Mouse (Mus musculus): ENCODE measurements around the gene Fosb. TPM values are rescaled to one million over a fixed set of nuclear protein-coding genes. Genes with fewer than 3 reads are reported as not detected.
A peak's percentile ranks its signal among the peaks of the same experiment; 100 is the strongest.

Gene Fosb
- polyA plus RNA-seq, 1 experiment from 2014 or later, result 0.04 TPM

DNA sequence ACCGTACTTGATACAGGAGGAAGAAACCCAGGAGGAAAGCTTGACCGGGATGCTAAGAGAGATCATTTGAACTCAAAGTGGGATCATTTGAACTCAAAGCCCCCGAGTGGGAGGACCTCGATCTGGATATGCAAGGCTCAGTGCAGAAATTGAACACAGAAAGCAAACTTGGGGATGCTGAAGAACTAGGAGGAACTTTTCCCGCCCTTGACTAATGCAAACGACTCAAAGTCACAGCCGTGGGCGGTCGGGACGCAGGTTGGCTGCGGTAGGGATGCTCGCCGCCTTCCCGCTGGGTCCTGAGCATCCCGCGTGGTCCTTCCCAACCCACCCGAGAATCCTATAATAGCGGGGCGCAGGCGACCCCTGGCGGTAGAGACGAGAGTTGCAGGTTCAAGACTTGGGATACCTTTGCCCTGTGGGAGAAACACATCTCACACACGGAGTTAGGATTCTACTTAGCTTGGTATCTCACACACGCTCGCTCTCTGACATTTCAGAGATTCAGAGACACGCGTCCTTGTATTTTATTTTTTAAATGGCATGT lies 32.7 kb upstream of the Fosb start:
- Histone ChIP-seq H3K27me3 (ENCODE audit: low read depth, poor library complexity, severe bottlenecking) (peaks cover 18% of the 10 kb centered on the region), H3K4me3 (peak overlapping the region; percentile 63), H3K27ac (0 out of 2 replicates have a peak overlapping the region, but pooled peaks have one; percentile 53), H3K36me3 (peaks cover 5% of the 10 kb centered on the region), H3K9me3 (replicated peaks) (no peaks in the 10 kb centered on the region), H3K4me1 (peaks cover 42% of the 10 kb centered on the region)
- WGBS, result under 1% methylated on average over 27 of the region's 27 CpGs
- DNase-seq (ENCODE audit: low spot score), result peak; percentile 91

DNA sequence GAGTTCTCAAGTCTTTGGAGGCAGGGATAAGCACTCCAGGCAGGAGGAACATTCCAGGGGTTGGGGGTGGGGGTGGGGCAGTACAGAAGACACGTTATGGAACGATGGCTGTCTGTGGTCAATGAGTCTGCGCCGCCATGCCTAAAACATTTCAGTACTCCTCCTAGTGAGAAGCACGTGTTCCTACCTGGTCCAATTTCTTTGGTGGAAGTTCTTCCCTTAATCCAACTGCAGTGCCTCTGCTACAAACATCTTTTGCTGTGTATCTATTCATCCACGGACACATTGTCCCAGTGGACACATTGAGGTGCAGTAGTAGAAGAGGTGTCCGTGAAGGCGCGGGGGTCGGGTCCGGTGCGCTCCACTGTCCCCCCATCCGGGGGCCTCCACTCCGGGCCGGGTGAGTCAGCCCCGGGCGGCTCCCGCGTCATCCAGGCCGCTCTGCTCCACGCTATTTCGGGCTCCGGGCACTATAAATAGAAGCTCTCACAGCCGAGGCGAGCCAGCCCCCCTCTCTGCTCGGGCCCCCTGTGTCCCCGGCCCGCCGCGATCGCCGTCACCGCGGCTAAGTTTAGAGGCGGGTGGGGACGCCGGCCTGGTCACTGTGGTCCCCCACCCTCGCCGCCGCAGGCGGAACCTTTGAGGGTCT lies 32.0 kb upstream of the Fosb start:
- H3K4me3 ChIP-seq, result peak overlapping the region; percentile 63
- WGBS, result 2% methylated on average over 41 of the region's 41 CpGs

DNA sequence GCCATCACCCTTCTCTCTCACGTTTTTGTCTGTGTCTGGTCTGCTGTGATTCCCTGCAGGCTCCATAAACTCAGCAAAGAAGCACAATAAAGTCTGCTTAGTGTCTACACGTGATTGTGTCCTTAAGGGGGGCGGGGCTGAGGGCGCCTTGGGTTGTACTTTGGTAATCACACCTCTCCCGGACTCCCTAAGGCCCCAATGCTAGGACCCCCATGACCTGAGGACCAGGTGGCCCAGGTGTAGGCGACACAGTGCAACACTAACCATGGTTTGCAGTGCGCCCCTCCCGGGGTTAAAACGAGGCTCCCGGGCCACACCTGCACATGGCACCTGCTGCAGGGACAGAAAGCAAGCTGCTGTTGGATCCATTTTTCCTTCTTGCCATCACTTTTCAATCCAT lies 31.4 kb upstream of the Fosb start:
- peaks cover 18% of the 10 kb centered on the region for H3K27me3 ChIP-seq (ENCODE audit: low read depth, poor library complexity, severe bottlenecking)
- peaks cover 41% of the 10 kb centered on the region for H3K4me1 ChIP-seq
- no peaks in the 10 kb centered on the region for H3K36me3 ChIP-seq
- peak; percentile 29 for DNase-seq (ENCODE audit: low spot score)
- 20% methylated on average over 10 of the region's 10 CpGs for WGBS
- no peaks in the 10 kb centered on the region for H3K9me3 ChIP-seq (replicated peaks)
- no peak overlapping the region for H3K27ac ChIP-seq
- H3K4me3 ChIP-seq, result peak overlapping the region; percentile 63; the same call in 1 of the 2 replicates

More for the DNA sequence above, 32.0 kb upstream of the Fosb start:
- Histone ChIP-seq H3K27me3 (ENCODE audit: low read depth, poor library complexity, severe bottlenecking) (peaks cover 18% of the 10 kb centered on the region), H3K4me1 (peaks cover 42% of the 10 kb centered on the region), H3K36me3 (0 out of 2 replicates have a peak, but pooled peaks cover 2% of the 10 kb centered on the region), H3K27ac (peak overlapping the region; percentile 53; the same call in 1 of the 2 replicates), H3K9me3 (replicated peaks) (no peaks in the 10 kb centered on the region)
- peak; percentile 57 for DNase-seq (ENCODE audit: low spot score)

GRCm38 (mm10) chr7:19338596-19338995 lies 28.7 kb upstream of the Fosb start:
- WGBS, result 76% methylated on average over 7 of the region's 7 CpGs
- peaks cover 29% of the 10 kb centered on the region for H3K4me1 ChIP-seq
- H3K27me3 ChIP-seq (ENCODE audit: low read depth, poor library complexity, severe bottlenecking), result peaks cover 26% of the 10 kb centered on the region
- no peak overlapping the region for H3K27ac ChIP-seq
- no peak for DNase-seq (ENCODE audit: low spot score)
- no peak overlapping the region for H3K4me3 ChIP-seq
- no peaks in the 10 kb centered on the region for H3K36me3 ChIP-seq
- no peaks in the 10 kb centered on the region for H3K9me3 ChIP-seq (replicated peaks)

DNA sequence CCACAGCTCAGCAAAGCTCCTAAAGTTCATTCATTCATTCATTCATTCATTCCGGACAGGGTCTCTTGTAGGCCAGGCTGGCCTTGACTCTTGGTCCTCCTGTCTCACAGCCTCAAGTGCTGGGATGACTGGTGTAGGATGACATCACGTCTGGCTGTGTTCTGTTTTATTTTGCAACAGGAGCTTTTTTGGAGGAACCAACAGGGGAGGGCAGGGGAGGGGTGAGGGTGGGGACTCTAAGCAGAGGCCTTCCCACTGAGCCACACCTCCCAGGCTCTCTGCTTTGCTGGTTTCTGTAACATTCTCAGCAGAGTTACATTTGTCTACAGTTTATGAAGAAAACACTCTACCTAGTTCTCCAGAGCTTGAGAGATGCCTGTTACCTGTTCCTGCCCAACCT lies 28.2 kb upstream of the Fosb start:
- Histone ChIP-seq H3K36me3 (no peaks in the 10 kb centered on the region), H3K4me3 (no peak overlapping the region), H3K27me3 (ENCODE audit: low read depth, poor library complexity, severe bottlenecking) (peaks cover 26% of the 10 kb centered on the region), H3K4me1 (peaks cover 30% of the 10 kb centered on the region), H3K27ac (no peak overlapping the region), H3K9me3 (replicated peaks) (no peaks in the 10 kb centered on the region)
- DNase-seq (ENCODE audit: low spot score), result no peak
- 52% methylated on average over 2 of the region's 2 CpGs for WGBS

DNA sequence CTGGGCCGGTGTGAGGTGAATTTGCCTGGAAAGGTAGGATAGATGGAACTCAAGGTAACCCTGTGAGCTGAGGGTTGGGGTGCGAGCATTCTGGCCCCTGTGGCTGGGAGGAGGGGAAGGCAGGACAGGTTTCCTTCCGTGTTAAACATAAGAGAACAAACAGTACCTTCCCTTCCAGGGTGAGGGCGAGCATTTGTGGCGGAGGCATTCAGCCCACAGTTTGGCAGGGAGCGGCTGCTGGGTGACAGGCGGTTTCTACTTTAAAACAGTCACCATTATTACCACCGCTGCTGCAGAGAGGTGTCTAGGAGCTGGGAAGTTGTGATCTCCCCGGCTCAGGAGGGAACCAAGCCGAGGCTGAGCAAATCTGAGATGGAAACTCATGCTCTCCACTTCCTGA lies 27.3 kb upstream of the Fosb start:
- no peak for DNase-seq (ENCODE audit: low spot score)
- H3K36me3 ChIP-seq, result no peaks in the 10 kb centered on the region
- WGBS, result 66% methylated on average over 10 of the region's 10 CpGs
- peaks cover 28% of the 10 kb centered on the region for H3K4me1 ChIP-seq
- peaks cover 27% of the 10 kb centered on the region for H3K27me3 ChIP-seq (ENCODE audit: low read depth, poor library complexity, severe bottlenecking)
- H3K27ac ChIP-seq, result no peak overlapping the region
- H3K9me3 ChIP-seq (replicated peaks), result no peaks in the 10 kb centered on the region
- H3K4me3 ChIP-seq, result no peak overlapping the region

DNA sequence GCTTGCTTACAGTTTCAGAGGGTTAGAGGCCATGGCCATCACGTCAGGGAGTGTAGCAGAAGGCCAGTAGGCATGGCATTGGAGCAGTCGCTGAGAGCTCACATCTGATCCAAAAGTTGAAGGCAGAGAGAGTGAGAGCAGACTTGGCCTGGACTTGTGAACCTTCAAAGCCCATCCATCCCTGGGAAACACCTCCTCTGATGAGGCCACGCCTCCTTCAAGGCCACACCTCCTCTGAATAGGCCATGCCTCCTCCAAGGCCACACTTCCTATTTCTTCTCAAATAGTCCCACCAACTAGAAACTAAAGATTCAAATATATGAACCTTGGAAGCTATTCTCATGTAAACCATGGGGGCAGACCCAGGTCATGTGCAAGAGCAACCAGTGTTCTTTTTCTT lies 25.7 kb upstream of the Fosb start:
- H3K4me3 ChIP-seq, result no peak overlapping the region
- WGBS, result 39% methylated on average over 3 of the region's 3 CpGs
- H3K36me3 ChIP-seq, result no peaks in the 10 kb centered on the region
- H3K4me1 ChIP-seq, result peaks cover 16% of the 10 kb centered on the region
- H3K9me3 ChIP-seq (replicated peaks), result no peaks in the 10 kb centered on the region
- H3K27ac ChIP-seq, result no peak overlapping the region
- DNase-seq (ENCODE audit: low spot score), result no peak
- peaks cover 24% of the 10 kb centered on the region for H3K27me3 ChIP-seq (ENCODE audit: low read depth, poor library complexity, severe bottlenecking)

DNA sequence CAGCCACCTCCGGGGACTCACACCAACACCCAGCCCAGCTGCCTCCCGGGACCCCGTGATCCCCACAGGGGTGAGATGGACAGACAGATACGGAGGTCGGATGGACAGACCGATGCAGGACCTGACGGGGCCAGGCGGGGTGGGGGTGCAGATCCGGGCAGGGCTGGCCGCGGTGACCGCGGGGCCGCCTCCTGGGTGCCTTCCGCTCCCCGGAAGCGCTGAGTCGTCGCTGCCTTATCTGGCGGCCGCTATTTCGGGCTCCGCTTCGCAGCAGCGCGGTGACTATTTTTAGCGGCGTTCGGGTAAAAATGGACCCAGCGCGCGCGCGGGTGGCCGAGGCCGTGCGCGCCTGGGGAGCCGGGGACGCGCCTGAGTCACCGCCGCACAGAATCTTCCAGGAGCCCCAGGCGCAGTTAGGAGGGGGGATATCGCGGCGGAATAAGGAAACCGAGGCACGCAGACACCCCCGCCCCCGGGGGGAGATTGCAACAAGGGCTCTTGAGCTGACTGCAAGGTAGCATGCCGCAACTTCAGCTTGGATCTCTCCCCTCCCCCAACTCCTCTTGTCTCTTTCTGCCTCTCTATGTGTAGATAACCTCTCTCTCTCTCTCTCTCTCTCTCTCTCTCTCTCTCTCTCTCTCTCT lies 23.0 kb upstream of the Fosb start:
- DNase-seq (ENCODE audit: low spot score), result peak; percentile 70
- Histone ChIP-seq H3K9me3 (replicated peaks) (no peaks in the 10 kb centered on the region), H3K4me3 (peak overlapping the region; percentile 72), H3K36me3 (no peaks in the 10 kb centered on the region), H3K27me3 (ENCODE audit: low read depth, poor library complexity, severe bottlenecking) (peaks cover 24% of the 10 kb centered on the region), H3K27ac (peak overlapping the region; percentile 84), H3K4me1 (peaks cover 19% of the 10 kb centered on the region)
- WGBS, result under 1% methylated on average over 52 of the region's 52 CpGs

GRCm38 (mm10) chr7:19331910-19332309 lies 22.1 kb upstream of the Fosb start:
- 72% methylated on average over 2 of the region's 2 CpGs for WGBS
- no peaks in the 10 kb centered on the region for H3K9me3 ChIP-seq (replicated peaks)
- H3K4me1 ChIP-seq, result peaks cover 28% of the 10 kb centered on the region
- no peak overlapping the region for H3K27ac ChIP-seq
- peaks cover 24% of the 10 kb centered on the region for H3K27me3 ChIP-seq (ENCODE audit: low read depth, poor library complexity, severe bottlenecking)
- no peak for DNase-seq (ENCODE audit: low spot score)
- H3K4me3 ChIP-seq, result no peak overlapping the region
- H3K36me3 ChIP-seq, result no peaks in the 10 kb centered on the region

DNA sequence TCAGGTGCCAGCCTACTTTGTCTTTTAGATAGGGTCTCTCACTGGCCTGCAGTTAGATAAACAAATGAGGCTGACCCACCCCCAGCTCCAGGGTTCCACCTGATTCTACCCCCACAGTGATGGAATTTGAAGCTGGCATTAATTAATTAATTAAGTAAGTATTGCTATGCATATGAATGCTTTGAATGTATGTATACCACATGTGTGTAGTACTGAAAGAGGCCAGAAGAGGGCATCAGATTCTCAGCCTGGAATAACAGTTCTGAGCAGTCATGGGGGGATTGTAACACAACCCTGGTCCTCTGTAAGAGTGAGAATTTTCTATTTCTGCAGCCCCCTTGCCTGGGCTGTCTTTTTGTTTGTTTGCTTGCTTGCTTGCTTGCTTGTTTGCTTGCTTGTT lies 18.6 kb upstream of the Fosb start:
- H3K36me3 ChIP-seq, result no peaks in the 10 kb centered on the region
- no peak overlapping the region for H3K4me3 ChIP-seq
- no peaks in the 10 kb centered on the region for H3K9me3 ChIP-seq (replicated peaks)
- peaks cover 32% of the 10 kb centered on the region for H3K4me1 ChIP-seq
- H3K27me3 ChIP-seq (ENCODE audit: low read depth, poor library complexity, severe bottlenecking), result peaks cover 18% of the 10 kb centered on the region
- DNase-seq (ENCODE audit: low spot score), result no peak
- H3K27ac ChIP-seq, result no peak overlapping the region

DNA sequence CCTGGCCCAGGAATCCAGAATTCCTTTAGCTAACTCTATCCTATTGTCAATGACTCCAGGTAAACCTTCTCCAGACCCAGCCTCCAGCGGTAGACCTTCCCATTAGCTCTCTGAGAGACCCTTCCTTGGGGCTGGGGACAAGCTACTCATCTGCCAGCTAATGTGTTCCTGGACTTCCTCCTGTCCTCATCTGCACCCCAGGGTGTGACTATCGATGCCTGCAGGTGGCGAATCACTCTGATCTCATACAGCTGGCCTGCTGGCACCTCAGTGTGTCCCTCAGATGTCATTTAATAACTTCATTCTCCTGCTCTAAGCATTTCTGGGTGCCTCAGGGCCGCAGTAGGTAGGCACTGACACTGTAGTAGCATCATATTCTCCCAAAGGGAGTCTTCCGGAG lies 17.9 kb upstream of the Fosb start:
- Histone ChIP-seq H3K27ac (peak overlapping the region; percentile 70; the same call in 1 of the 2 replicates), H3K4me3 (peak overlapping the region; percentile 53; the same call in 1 of the 2 replicates), H3K36me3 (no peaks in the 10 kb centered on the region), H3K4me1 (peaks cover 26% of the 10 kb centered on the region), H3K27me3 (ENCODE audit: low read depth, poor library complexity, severe bottlenecking) (peaks cover 24% of the 10 kb centered on the region), H3K9me3 (replicated peaks) (no peaks in the 10 kb centered on the region)
- WGBS, result 78% methylated on average over 5 of the region's 5 CpGs
- no peak for DNase-seq (ENCODE audit: low spot score)

DNA sequence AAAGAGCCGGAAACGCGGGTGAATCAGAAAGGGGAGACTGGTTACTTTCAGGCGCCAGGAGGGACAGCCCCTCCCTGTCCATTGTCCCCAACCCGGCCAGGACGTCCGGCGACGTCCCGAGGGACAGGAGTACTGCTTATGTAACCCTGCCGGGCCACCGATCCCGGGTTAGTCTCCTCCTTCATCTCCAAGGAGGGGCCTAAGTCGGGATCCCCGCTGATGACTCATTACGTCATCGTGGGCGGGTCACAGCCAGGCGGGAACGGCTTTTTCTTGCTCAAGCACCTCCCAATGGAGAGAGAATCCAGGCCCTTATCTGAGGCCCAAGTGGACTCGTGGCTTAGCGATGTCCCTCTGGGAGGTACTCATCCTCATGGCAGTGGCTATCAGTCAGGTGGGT lies 17.3 kb upstream of the Fosb start:
- no peaks in the 10 kb centered on the region for H3K9me3 ChIP-seq (replicated peaks)
- peak; percentile 82 for DNase-seq (ENCODE audit: low spot score)
- no peaks in the 10 kb centered on the region for H3K36me3 ChIP-seq
- H3K4me3 ChIP-seq, result peak overlapping the region; percentile 53
- H3K27me3 ChIP-seq (ENCODE audit: low read depth, poor library complexity, severe bottlenecking), result peaks cover 25% of the 10 kb centered on the region
- 0% methylated on average over 22 of the region's 22 CpGs for WGBS
- H3K27ac ChIP-seq, result peak overlapping the region; percentile 70
- H3K4me1 ChIP-seq, result peaks cover 22% of the 10 kb centered on the region

DNA sequence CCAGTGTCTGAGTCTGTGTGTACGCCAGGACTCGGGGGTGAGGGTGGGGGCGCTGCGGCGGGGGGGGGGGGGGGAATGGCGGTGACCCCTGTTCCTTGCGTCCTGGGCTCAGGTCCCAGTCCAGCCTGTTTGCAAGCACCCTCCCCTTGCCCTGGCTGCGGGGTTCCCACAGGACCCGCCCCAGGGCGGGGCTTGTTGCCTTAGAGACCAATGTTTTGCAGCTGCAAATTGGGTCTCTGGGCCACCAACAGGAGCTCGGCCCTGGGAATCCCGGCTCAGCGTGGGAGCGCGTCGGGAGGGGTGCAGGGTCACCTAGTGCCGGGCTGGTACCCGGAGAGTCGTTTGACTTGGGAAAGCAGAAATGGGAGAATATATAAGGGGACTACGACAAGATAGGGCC lies 16.5 kb upstream of the Fosb start:
- no peaks in the 10 kb centered on the region for H3K36me3 ChIP-seq

More for the DNA sequence above, 16.5 kb upstream of the Fosb start:
- Histone ChIP-seq H3K27ac (peak overlapping the region; percentile 70), H3K4me3 (peak overlapping the region; percentile 53), H3K27me3 (ENCODE audit: low read depth, poor library complexity, severe bottlenecking) (peaks cover 25% of the 10 kb centered on the region; the same call in 1 of the 2 replicates), H3K4me1 (peaks cover 22% of the 10 kb centered on the region), H3K9me3 (replicated peaks) (no peaks in the 10 kb centered on the region)
- peak; percentile 91 for DNase-seq (ENCODE audit: low spot score)
- whole genome bisulfite sequencing, result under 1% methylated on average over 20 of the region's 20 CpGs
